Mouse (Mus musculus) neural tube, embryonic 15.5 days (tissue): ENCODE measurements around the gene Wdr37. TPM values are rescaled to one million over a fixed set of nuclear protein-coding genes. Genes with fewer than 3 reads are reported as not detected.
A peak's percentile ranks its signal among the peaks of the same experiment; 100 is the strongest.

Source experiments
- ATAC-seq: fragments of 200-750 bp; cut with Nextera tagmentation; 2 replicates; pipeline ENCODE4 v1.8.0; 2017; ENCODE audit warnings: mild to moderate bottlenecking, moderate TSS enrichment, moderate library complexity; ENCODE audit not compliant: low FRiP score
- H3K27ac ChIP-seq: fragments of 300-500 bp; sonication (generic); replicated peaks from 2 replicates; pipeline ENCODE4 v1.5.1; 2015; ENCODE audit warnings: mild to moderate bottlenecking, inconsistent platforms
- H3K27me3 ChIP-seq: fragments of 300-500 bp; sonication (generic); replicated peaks from 2 replicates; pipeline ENCODE4 v1.6.1; 2015; ENCODE audit warnings: inconsistent platforms
- H3K36me3 ChIP-seq: fragments of 300-500 bp; sonication (generic); 2 replicates; pipeline ENCODE4 v1.6.1; 2015; ENCODE audit warnings: inconsistent platforms
- H3K4me1 ChIP-seq: fragments of 300-500 bp; sonication (generic); 2 replicates; pipeline ENCODE4 v1.6.1; 2015; ENCODE audit warnings: inconsistent platforms
- H3K4me2 ChIP-seq: fragments of 300-500 bp; sonication (generic); 2 replicates; pipeline ENCODE4 v1.6.1; 2015; ENCODE audit warnings: inconsistent platforms, mild to moderate bottlenecking, moderate library complexity
- H3K4me3 ChIP-seq: fragments of 300-500 bp; sonication (generic); replicated peaks from 2 replicates; pipeline ENCODE4 v1.5.1; 2015; ENCODE audit warnings: mild to moderate bottlenecking, inconsistent platforms
- H3K9ac ChIP-seq: fragments of 300-500 bp; sonication (generic); replicated peaks from 2 replicates; pipeline ENCODE4 v1.6.1; 2015; ENCODE audit warnings: mild to moderate bottlenecking, inconsistent platforms
- H3K9me3 ChIP-seq: fragments of 300-500 bp; sonication (generic); replicated peaks from 2 replicates; pipeline ENCODE4 v1.6.1; 2016; ENCODE audit warnings: inconsistent platforms
- WGBS: fragments of 180-500 bp; shearing (Covaris S2); methylation state at CpG from one replicate; pipeline ENCODE4 v1.1.7; 2015; ENCODE audit warnings: mixed read lengths; 5-methylcytosine and 5-hydroxymethylcytosine counted together
- microRNA-seq: library from miRNA; unstranded; fragments of <30 nt; microRNA quantifications from one replicate; pipeline ENCODE4, GENCODE M21; 2017
- polyA plus RNA-seq: library from polyadenylated mRNA; unstranded; fragments of >200 nt; fragmentation: Nextera tagmentation; extraction: Ambion mirVana; gene quantifications from 2 replicates; pipeline ENCODE4 v1.2.1, GENCODE M21; 2015

Gene Wdr37
- polyA plus RNA-seq, 1 experiment from 2014 or later = 48.2 TPM

- 63% methylated on average over 8 of the region's 8 CpGs for WGBS
- no peak overlapping the region for H3K27ac ChIP-seq
- no peak for ATAC-seq
- no peaks in the 10 kb centered on the region for H3K9me3 ChIP-seq
- 0 out of 2 replicates have a peak, but pooled peaks cover 4% of the 10 kb centered on the region for H3K4me1 ChIP-seq
- no peak overlapping the region for H3K9ac ChIP-seq
- no peak overlapping the region for H3K4me2 ChIP-seq
- no peak overlapping the region for H3K4me3 ChIP-seq
- H3K27me3 ChIP-seq = no peaks in the 10 kb centered on the region
- no peaks in the 10 kb centered on the region for H3K36me3 ChIP-seq
These were observed 78.5 kb downstream of the Wdr37 start for GRCm38 (mm10) chr13:8793217-8793616.

- Histone ChIP-seq H3K36me3 (no peaks in the 10 kb centered on the region), H3K4me3 (no peak overlapping the region), H3K9me3 (no peaks in the 10 kb centered on the region), H3K4me1 (no peaks in the 10 kb centered on the region; the same call in 1 of the 2 replicates), H3K27ac (no peak overlapping the region), H3K4me2 (peak overlapping the region; percentile 31), H3K9ac (no peak overlapping the region), H3K27me3 (no peaks in the 10 kb centered on the region)
- peak; percentile 65; the same call in 1 of the 2 replicates for ATAC-seq
- 33% methylated on average over 9 of the region's 9 CpGs for WGBS
These were observed 86.5 kb downstream of the Wdr37 start for GRCm38 (mm10) chr13:8785185-8785584.

- no peaks in the 10 kb centered on the region for H3K27me3 ChIP-seq
- 83% methylated on average over 14 of the region's 14 CpGs for WGBS
- no peaks in the 10 kb centered on the region for H3K36me3 ChIP-seq
- no peaks in the 10 kb centered on the region; the same call in 1 of the 2 replicates for H3K4me1 ChIP-seq
- H3K4me2 ChIP-seq = no peak overlapping the region
- ATAC-seq = no peak
- no peak overlapping the region for H3K9ac ChIP-seq
- H3K27ac ChIP-seq = no peak overlapping the region
- H3K4me3 ChIP-seq = no peak overlapping the region
- H3K9me3 ChIP-seq = no peaks in the 10 kb centered on the region
These were observed 87.2 kb downstream of the Wdr37 start for GRCm38 (mm10) chr13:8784308-8785061.

GRCm38 (mm10) chr13:8783686-8784307 lies 87.9 kb downstream of the Wdr37 start:
- Histone ChIP-seq H3K4me2 (no peak overlapping the region), H3K9me3 (no peaks in the 10 kb centered on the region), H3K36me3 (no peaks in the 10 kb centered on the region), H3K4me1 (no peaks in the 10 kb centered on the region; the same call in 1 of the 2 replicates), H3K4me3 (no peak overlapping the region), H3K9ac (no peak overlapping the region), H3K27me3 (no peaks in the 10 kb centered on the region), H3K27ac (no peak overlapping the region)
- ATAC-seq = no peak
- WGBS = 89% methylated on average over 10 of the region's 10 CpGs

GRCm38 (mm10) chr13:8782636-8783035 lies 89.1 kb downstream of the Wdr37 start:
- H3K9ac ChIP-seq = no peak overlapping the region
- H3K9me3 ChIP-seq = no peaks in the 10 kb centered on the region
- H3K4me2 ChIP-seq = no peak overlapping the region
- 68% methylated on average over 4 of the region's 4 CpGs for WGBS
- no peak for ATAC-seq
- no peaks in the 10 kb centered on the region for H3K27me3 ChIP-seq
- H3K27ac ChIP-seq = no peak overlapping the region
- H3K4me1 ChIP-seq = no peaks in the 10 kb centered on the region; the same call in 1 of the 2 replicates
- H3K4me3 ChIP-seq = no peak overlapping the region
- no peaks in the 10 kb centered on the region for H3K36me3 ChIP-seq

GRCm38 (mm10) chr13:8780441-8780840 lies 91.3 kb downstream of the Wdr37 start:
- ATAC-seq = no peak
- H3K9ac ChIP-seq = no peak overlapping the region
- WGBS = 51% methylated on average over 4 of the region's 4 CpGs
- no peaks in the 10 kb centered on the region for H3K9me3 ChIP-seq
- H3K4me1 ChIP-seq = no peaks in the 10 kb centered on the region; the same call in 1 of the 2 replicates
- H3K36me3 ChIP-seq = no peaks in the 10 kb centered on the region
- no peak overlapping the region for H3K4me3 ChIP-seq
- H3K27me3 ChIP-seq = no peaks in the 10 kb centered on the region
- no peak overlapping the region for H3K4me2 ChIP-seq
- H3K27ac ChIP-seq = no peak overlapping the region

GRCm38 (mm10) chr13:8770616-8771015 lies 101.1 kb downstream of the Wdr37 start:
- H3K4me3 ChIP-seq = no peak overlapping the region
- no peak overlapping the region for H3K27ac ChIP-seq
- H3K9ac ChIP-seq = no peak overlapping the region
- no peaks in the 10 kb centered on the region for H3K4me1 ChIP-seq
- H3K27me3 ChIP-seq = no peaks in the 10 kb centered on the region
- H3K4me2 ChIP-seq = no peak overlapping the region
- H3K9me3 ChIP-seq = no peaks in the 10 kb centered on the region
- H3K36me3 ChIP-seq = no peaks in the 10 kb centered on the region
- 53% methylated on average over 4 of the region's 4 CpGs for WGBS
- no peak for ATAC-seq

- no peaks in the 10 kb centered on the region for H3K9me3 ChIP-seq
- H3K4me1 ChIP-seq = no peaks in the 10 kb centered on the region
- ATAC-seq = peak; percentile 38; the same call in 1 of the 2 replicates
- no peaks in the 10 kb centered on the region for H3K36me3 ChIP-seq
- H3K9ac ChIP-seq = no peak overlapping the region
- no peak overlapping the region for H3K4me2 ChIP-seq
- H3K27ac ChIP-seq = no peak overlapping the region
- 96% methylated on average over 7 of the region's 7 CpGs for WGBS
- no peaks in the 10 kb centered on the region for H3K27me3 ChIP-seq
- H3K4me3 ChIP-seq = no peak overlapping the region
These were observed 102.0 kb downstream of the Wdr37 start for GRCm38 (mm10) chr13:8769654-8770227.

- WGBS = 80% methylated on average over 8 of the region's 8 CpGs
- no peaks in the 10 kb centered on the region for H3K9me3 ChIP-seq
- ATAC-seq = no peak
- H3K27me3 ChIP-seq = no peaks in the 10 kb centered on the region
- H3K27ac ChIP-seq = no peak overlapping the region
- no peak overlapping the region for H3K4me2 ChIP-seq
- no peak overlapping the region for H3K9ac ChIP-seq
- no peaks in the 10 kb centered on the region for H3K4me1 ChIP-seq
- no peaks in the 10 kb centered on the region for H3K36me3 ChIP-seq
- no peak overlapping the region for H3K4me3 ChIP-seq
These were observed 110.8 kb downstream of the Wdr37 start for GRCm38 (mm10) chr13:8760940-8761339.

Small RNAs within 50 kb of the gene (microRNA-seq; reads per million reads assigned to microRNA genes)
- not detected for gene Gm22750

Other genes with a start within 250 kb of the Wdr37 start
- gene Idi1, start 13.6 kb upstream of the Wdr37 start, polyA plus RNA-seq = 103 and 107 TPM in 2 replicates
- not detected in 2 replicates for gene Gm9745, start 76.3 kb upstream of the Wdr37 start, polyA plus RNA-seq
- not detected in 2 replicates for gene Idi2, start 81.0 kb upstream of the Wdr37 start, polyA plus RNA-seq
- gene Gtpbp4, start 124.2 kb upstream of the Wdr37 start, polyA plus RNA-seq = 60.0 and 67.8 TPM in 2 replicates
- gene Larp4b, start 222.0 kb upstream of the Wdr37 start, polyA plus RNA-seq = 32.7 and 34.6 TPM in 2 replicates